Mouse (Mus musculus) embryo, embryonic 11.5 days (tissue): ENCODE results near the gene Aspg.

Experiments
- DNase-seq: peaks from one replicate; pipeline ENCODE4 v3.0.0-alpha.2; 2012; ENCODE audit warnings: low read depth, low spot score

The Aspg gene

GRCm38 (mm10) chr12:112112686-112113396, 6.4 kb downstream of the Aspg start:
- no peak for DNase-seq

- peak; percentile 54 for DNase-seq
These were observed 7.2 kb downstream of the Aspg start for GRCm38 (mm10) chr12:112113710-112114109.

GRCm38 (mm10) chr12:112117006-112117405, 10.5 kb downstream of the Aspg start:
- DNase-seq = no peak

- no peak for DNase-seq
These were observed 11.2 kb downstream of the Aspg start for GRCm38 (mm10) chr12:112117649-112118048.

GRCm38 (mm10) chr12:112121188-112121587, 14.7 kb downstream of the Aspg start:
- DNase-seq = no peak

GRCm38 (mm10) chr12:112125903-112126302, 19.4 kb downstream of the Aspg start:
- DNase-seq = no peak

GRCm38 (mm10) chr12:112126931-112127635, 20.6 kb downstream of the Aspg start:
- DNase-seq = no peak

- DNase-seq = no peak
These were observed 22.0 kb downstream of the Aspg start for GRCm38 (mm10) chr12:112128526-112128925.

- no peak for DNase-seq
These were observed 22.9 kb downstream of the Aspg start for GRCm38 (mm10) chr12:112129300-112129856.

GRCm38 (mm10) chr12:112130161-112130860, 23.8 kb downstream of the Aspg start:
- DNase-seq = no peak

GRCm38 (mm10) chr12:112130957-112131356, 24.5 kb downstream of the Aspg start:
- DNase-seq = no peak

- DNase-seq = no peak
These were observed 33.8 kb downstream of the Aspg start for GRCm38 (mm10) chr12:112140231-112140630.

GRCm38 (mm10) chr12:112140745-112141144, 34.3 kb downstream of the Aspg start:
- DNase-seq = no peak

- DNase-seq = peak; percentile 75
These were observed 34.8 kb downstream of the Aspg start for GRCm38 (mm10) chr12:112141300-112141699.

GRCm38 (mm10) chr12:112143116-112143832, 36.8 kb downstream of the Aspg start:
- no peak for DNase-seq

GRCm38 (mm10) chr12:112143833-112144201, 37.3 kb downstream of the Aspg start:
- DNase-seq = no peak

GRCm38 (mm10) chr12:112144377-112145115, 38.1 kb downstream of the Aspg start:
- no peak for DNase-seq

- DNase-seq = peak; percentile 78
These were observed 38.9 kb downstream of the Aspg start for GRCm38 (mm10) chr12:112145211-112145874.

GRCm38 (mm10) chr12:112145875-112146651, 39.6 kb downstream of the Aspg start, which contains the start of gene Kif26a:
TSS of gene Kif26a (plus strand) at chr12:112146208.
- peak; percentile 62 for DNase-seq
